In the genomic region with DNA sequence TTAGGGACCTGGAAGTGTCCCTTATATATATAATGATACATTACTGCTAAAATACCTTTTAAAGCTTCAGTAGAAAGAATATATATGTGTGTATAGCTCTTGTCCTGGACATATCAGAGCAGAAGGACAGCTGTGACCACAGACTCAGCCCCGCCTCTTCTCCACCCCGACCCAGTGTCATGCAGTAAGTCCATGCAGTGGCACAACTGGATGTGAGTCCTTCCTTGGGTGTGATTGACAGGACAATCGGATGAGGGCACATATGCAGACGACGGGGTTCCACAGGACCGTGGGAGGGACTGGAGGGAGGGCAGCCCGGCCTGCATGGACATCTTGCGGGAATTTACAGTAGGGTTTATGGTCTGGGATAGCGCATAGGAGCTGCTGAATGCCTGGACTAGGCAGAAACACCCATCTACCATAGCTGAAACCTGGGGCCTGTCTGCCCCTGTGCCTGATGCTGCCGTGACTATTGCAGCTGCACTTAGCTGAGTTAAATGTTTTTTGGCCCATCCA, we compare ENCODE assay signal across 22 mouse cellular contexts.
DNase-seq lines count a peak whose midpoint lies in the region; ATAC-seq and TF ChIP-seq lines count a peak whose summit lies in the region.
"Had no signal": no experiment of that assay in that cellular context is flagged by ENCODE, and none has a peak within 500 bp of the region (broad histone marks: within the 10 kb centered on the region; RNA-seq: fewer than 3 reads in every experiment).

No protein-coding gene starts in this region.

- no peak overlapping the region for H3K4me2 ChIP-seq in forebrain, embryonic 13.5 days
- no peak overlapping the region for H3K4me2 ChIP-seq in forebrain, postnatal 0 days (ENCODE audit: low read depth)
- peak overlapping the region; percentile 56 for H3K4me2 ChIP-seq in liver, embryonic 13.5 days
- H3K4me2 ChIP-seq: hindbrain, embryonic 14.5 days; kidney, embryonic 15.5 days had no signal

- peaks cover 7% of the 10 kb centered on the region for H3K4me1 ChIP-seq in forebrain, embryonic 13.5 days
- no peaks in the 10 kb centered on the region for H3K4me1 ChIP-seq in forebrain, postnatal 0 days (ENCODE audit: insufficient read depth)
- H3K4me1 ChIP-seq in liver, embryonic 13.5 days (replicated peaks): peaks cover 50% of the 10 kb centered on the region
- H3K4me1 ChIP-seq in MEL (ENCODE audit: control insufficient read depth in 1 of 2, insufficient read depth in 2 of 2, low read length in 2 of 2): peaks cover 2 to 8% of the 10 kb centered on the region in 2 experiments; a peak in 3 of 4 replicates

- TF ChIP-seq EP300 in MEL (IDR thresholded peaks at IDR 0.05; ENCODE audit: low read depth in 1 of 2, low read length in 2 of 2): no peak

- H3K9me3 ChIP-seq in forebrain, embryonic 13.5 days (replicated peaks): 0 out of 2 replicates have a peak, but pooled peaks cover 4% of the 10 kb centered on the region
- H3K9me3 ChIP-seq in forebrain, postnatal 0 days (ENCODE audit: low read length): no peaks in the 10 kb centered on the region
- H3K9me3 ChIP-seq in liver, embryonic 13.5 days (replicated peaks): no peaks in the 10 kb centered on the region
- no peaks in the 10 kb centered on the region for H3K9me3 ChIP-seq in MEL (replicated peaks; ENCODE audit: insufficient read depth, low read length)
- H3K9me3 ChIP-seq: kidney, embryonic 15.5 days had no signal

- no peak for TF ChIP-seq POLR2A in MEL (IDR thresholded peaks at IDR 0.05; ENCODE audit: control insufficient read depth in 1 of 2, insufficient read depth in 1 of 2, low read depth in 1 of 2, low read length in 2 of 2, poor library complexity in 1 of 2)

- no peak for TF ChIP-seq RAD21 in MEL (IDR thresholded peaks at IDR 0.05; ENCODE audit: low read depth, low read length)

- H3K27ac ChIP-seq in forebrain, embryonic 13.5 days: no peak overlapping the region
- H3K27ac ChIP-seq in forebrain, postnatal 0 days (ENCODE audit: low read depth, low read length): no peak overlapping the region
- peak overlapping the region; percentile 83 for H3K27ac ChIP-seq in liver, embryonic 13.5 days
- H3K27ac ChIP-seq in MEL (ENCODE audit: control insufficient read depth, low read depth, low read length): no peak overlapping the region
- H3K27ac ChIP-seq: hindbrain, embryonic 14.5 days; kidney, embryonic 15.5 days; stomach, postnatal 0 days had no signal

- ATAC-seq in forebrain, embryonic 13.5 days: peak; percentile 58
- ATAC-seq in forebrain, postnatal 0 days: no peak
- no peak for ATAC-seq in liver, embryonic 13.5 days (ENCODE audit: low read depth)
- ATAC-seq in megakaryocyte progenitor cell, adult 5-6 weeks (replicated peaks; ENCODE audit: poor library complexity): 0 out of 2 replicates have a peak, but pooled peaks have one; percentile 23
- ATAC-seq: intestine, embryonic 16.5 days had no signal

- peaks cover 33% of the 10 kb centered on the region for H3K36me3 ChIP-seq in forebrain, embryonic 13.5 days (ENCODE audit: poor library complexity, severe bottlenecking)
- peaks cover 20% of the 10 kb centered on the region for H3K36me3 ChIP-seq in forebrain, postnatal 0 days (ENCODE audit: insufficient read depth)
- H3K36me3 ChIP-seq in liver, embryonic 13.5 days: peaks cover 15% of the 10 kb centered on the region
- H3K36me3 ChIP-seq in MEL (ENCODE audit: control insufficient read depth in 1 of 2, insufficient read depth in 2 of 2, low read length in 2 of 2): peaks cover 0 to 6% of the 10 kb centered on the region in 2 experiments; a peak in 2 of 4 replicates

- DNase-seq in forebrain, postnatal 0 days: no peak
- DNase-seq in liver, embryonic 13.5 days: no peak
- DNase-seq in liver (no peak), MEL (ENCODE audit: low read depth, low spot score) (no peak)
- DNase-seq in adrenal gland, postnatal 10 days: no peak
- DNase-seq in lung, adult 18-20 months: no peak
- DNase-seq: adrenal gland, postnatal 36 days; cerebellum, adult 18-20 months; cerebellum, postnatal 25 days; embryo, embryonic 11 days; gastrocnemius, postnatal 10 days; heart, adult 11 months; heart, postnatal 36 days; layer of hippocampus, postnatal 36 days; lung, adult 2 months had no signal

- H3K27me3 ChIP-seq in forebrain, embryonic 13.5 days: no peaks in the 10 kb centered on the region
- no peaks in the 10 kb centered on the region for H3K27me3 ChIP-seq in forebrain, postnatal 0 days (ENCODE audit: insufficient read depth, low read length)
- no peaks in the 10 kb centered on the region for H3K27me3 ChIP-seq in liver, embryonic 13.5 days
- H3K27me3 ChIP-seq in MEL (ENCODE audit: control insufficient read depth in 1 of 2, insufficient read depth in 2 of 2, low read length in 2 of 2): no peaks in the 10 kb centered on the region
- H3K27me3 ChIP-seq: CH12.LX; kidney, embryonic 15.5 days had no signal

- TF ChIP-seq CTCF in forebrain, postnatal 0 days (IDR thresholded peaks at IDR 0.05; ENCODE audit: low read depth): no peak
- TF ChIP-seq CTCF in MEL (IDR thresholded peaks at IDR 0.05 in 2 of 3, conservative IDR thresholded peaks at IDR 0.05 in 1 of 3; ENCODE audit: control insufficient read depth in 1 of 3, insufficient read depth in 1 of 3, low read depth in 2 of 3, low read length in 3 of 3, poor library complexity in 1 of 3, severe bottlenecking in 1 of 3): no peak

- no peaks in the 10 kb centered on the region for H3K79me2 ChIP-seq in MEL (ENCODE audit: control insufficient read depth, insufficient read depth, low read length, poor library complexity)

- 92% methylated on average over 10 of the region's 10 CpGs for WGBS in forebrain, embryonic 13.5 days
- WGBS in forebrain, postnatal 0 days: 93% methylated on average over 10 of the region's 10 CpGs
- 81% methylated on average over 10 of the region's 10 CpGs for WGBS in liver, embryonic 13.5 days (ENCODE audit: insufficient replicate concordance)

- H3K9ac ChIP-seq in forebrain, embryonic 13.5 days: no peak overlapping the region
- no peak overlapping the region for H3K9ac ChIP-seq in forebrain, postnatal 0 days
- H3K9ac ChIP-seq in liver, embryonic 13.5 days: no peak overlapping the region
- H3K9ac ChIP-seq in MEL (ENCODE audit: control insufficient read depth, low read depth, low read length, poor library complexity, severe bottlenecking): no peak overlapping the region
- H3K9ac ChIP-seq: hindbrain, embryonic 14.5 days; kidney, embryonic 15.5 days had no signal

- no peak overlapping the region for H3K4me3 ChIP-seq in forebrain, embryonic 13.5 days
- H3K4me3 ChIP-seq in forebrain, postnatal 0 days (ENCODE audit: low read depth, low read length): no peak overlapping the region
- H3K4me3 ChIP-seq in liver, embryonic 13.5 days (replicated peaks): no peak overlapping the region
- no peak overlapping the region for H3K4me3 ChIP-seq in MEL (ENCODE audit: control insufficient read depth in 1 of 2, insufficient read depth in 1 of 2, low read depth in 2 of 2, low read length in 2 of 2)
- H3K4me3 ChIP-seq: kidney, embryonic 15.5 days had no signal

TF ChIP-seq in MEL, 35 proteins besides CTCF, POLR2A, EP300 and RAD21:
- peak; percentile 41; the same call in 1 of the 2 replicates for TF ChIP-seq POLR2AphosphoS2 (IDR thresholded peaks at IDR 0.05; ENCODE audit: low read length)
- TF ChIP-seq SMC3 (IDR thresholded peaks at IDR 0.05; ENCODE audit: low read depth, low read length): no peak
- no peak for TF ChIP-seq CHD1 (IDR thresholded peaks at IDR 0.05; ENCODE audit: low read depth, low read length)

Comparison
In these comparisons a context has a peak if more than half of its experiments do, and no peak if none do; other contexts are left out.
1. ATAC-seq: peak in forebrain, embryonic 13.5 days (single experiment) and megakaryocyte progenitor cell, adult 5-6 weeks (single experiment); none in forebrain, postnatal 0 days (single experiment) and liver, embryonic 13.5 days (single experiment).